Mouse (Mus musculus) gastrocnemius, adult 18-20 months (tissue): ENCODE results near the gene Panx1. TPM values are rescaled to one million over a fixed set of nuclear protein-coding genes. Genes with fewer than 3 reads are reported as not detected.

ENCODE experiments used
- DNase-seq: peaks from one replicate; pipeline ENCODE4 v3.0.0; 2021; ENCODE audit warnings: low spot score
- total RNA-seq, 2 experiments: library from RNA; stranded (reverse); gene quantifications; 2 replicates each; pipeline ENCODE4 v1.2.3; 2021

Gene Panx1
- total RNA-seq, 2 experiments from 2014 or later, result 32.0 to 39.1 TPM

GRCm38 (mm10) chr9:15027725-15028124, 17.6 kb downstream of the Panx1 start:
- DNase-seq, result no peak

- no peak for DNase-seq
Measured at GRCm38 (mm10) chr9:15023049-15023448, 22.2 kb downstream of the Panx1 start.

DNA sequence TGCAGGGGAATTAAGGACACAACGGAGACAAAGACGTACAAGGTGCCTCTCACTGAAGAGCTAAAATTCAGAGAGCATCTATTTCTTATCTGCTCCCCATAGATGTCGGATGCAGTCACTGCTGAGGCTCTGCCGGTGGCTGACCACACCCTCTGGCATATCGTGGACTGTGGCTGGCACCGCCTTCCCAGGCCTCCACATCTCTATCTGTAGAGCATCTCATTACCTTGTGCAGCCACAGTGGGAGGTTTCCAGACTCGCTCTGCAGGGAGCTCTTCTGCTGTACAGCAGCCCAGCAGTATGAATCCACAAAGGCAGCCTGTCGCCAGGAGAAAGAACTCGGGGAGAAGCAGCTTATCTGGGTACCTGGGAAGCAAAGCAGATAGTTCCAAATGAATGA, 24.1 kb downstream of the Panx1 start:
- no peak for DNase-seq

- no peak for DNase-seq
Measured at GRCm38 (mm10) chr9:15020561-15021080, 24.7 kb downstream of the Panx1 start.

GRCm38 (mm10) chr9:15018756-15019131, 26.5 kb downstream of the Panx1 start:
- no peak for DNase-seq

DNA sequence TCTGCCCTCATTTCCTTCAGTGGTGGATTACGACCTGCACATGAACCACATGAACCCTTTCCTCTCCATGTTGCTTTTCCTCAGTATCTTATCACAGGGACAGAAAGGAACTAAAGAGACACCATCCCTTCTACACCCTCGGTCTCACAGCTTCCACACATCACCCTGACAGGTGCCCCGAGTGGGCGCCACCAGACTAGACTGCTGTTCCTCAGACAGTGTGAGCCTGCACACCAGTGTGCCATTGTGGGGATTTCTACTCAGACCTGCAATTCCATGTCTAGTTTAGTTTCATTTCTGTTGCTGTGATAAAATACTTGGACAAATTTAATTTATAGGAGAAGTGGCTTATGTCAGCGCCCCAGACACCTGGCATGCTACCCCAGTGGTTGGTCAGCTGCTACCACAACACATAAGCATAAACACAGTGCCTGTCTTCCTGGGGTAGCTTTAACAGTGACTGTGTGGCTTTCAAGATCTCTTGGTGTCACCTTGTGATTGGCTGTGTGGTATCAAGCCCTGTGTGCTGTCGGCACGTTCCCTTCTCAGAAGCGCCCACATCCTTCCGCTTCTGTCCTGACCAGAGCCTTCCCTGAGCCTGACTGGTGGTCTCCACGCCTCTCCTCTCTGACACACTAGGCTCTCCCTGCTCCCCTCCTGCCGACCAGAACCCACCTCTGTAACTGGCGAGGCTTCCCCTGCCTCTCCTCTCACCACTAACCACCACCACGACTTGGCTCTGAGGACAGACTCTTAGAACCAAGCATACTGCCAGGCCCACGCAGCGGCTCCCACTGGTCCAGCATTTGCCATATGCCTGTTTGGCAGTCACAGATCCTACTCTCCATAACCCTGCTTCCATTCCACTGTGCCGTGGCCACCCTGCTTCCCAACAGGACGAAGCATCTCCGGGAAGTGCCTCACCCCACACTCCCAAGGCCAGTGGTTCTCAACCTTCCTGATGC, 27.2 kb downstream of the Panx1 start:
- no peak for DNase-seq

DNA sequence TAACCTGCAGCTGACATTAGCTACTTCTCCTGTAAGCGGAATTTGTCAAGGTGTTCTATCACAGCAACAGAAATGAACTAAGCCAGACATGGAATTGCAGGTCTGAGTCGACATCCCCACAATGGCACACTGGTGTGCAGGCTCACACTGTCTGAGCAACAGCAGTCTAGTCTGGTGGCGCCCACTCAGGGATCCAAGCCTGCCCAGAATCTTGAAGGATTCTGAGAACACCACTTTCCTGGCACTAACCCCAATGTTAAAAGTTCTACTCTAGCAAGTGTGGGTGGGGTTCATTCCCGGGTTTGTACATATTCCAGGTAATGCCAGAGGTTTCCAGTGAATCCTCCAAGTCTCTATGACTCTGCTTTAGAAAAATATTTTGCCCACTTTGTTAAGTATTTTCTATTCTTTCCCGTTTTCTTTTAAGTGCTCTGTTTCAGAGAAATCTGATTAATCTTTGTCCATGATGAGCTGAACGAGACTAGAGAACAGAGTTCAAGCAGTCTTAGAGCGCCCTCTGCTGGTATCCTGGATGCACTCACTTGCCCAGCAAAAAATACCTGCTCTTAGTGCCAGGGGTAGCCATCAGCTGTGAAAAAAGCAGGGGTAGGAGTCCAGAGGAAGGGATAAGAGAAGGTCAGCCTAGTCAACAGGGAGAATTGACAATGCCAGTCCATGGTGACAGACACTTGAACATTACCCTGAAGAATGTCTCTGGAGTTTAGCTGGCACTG, 29.9 kb downstream of the Panx1 start:
- DNase-seq, result peak; percentile 70

DNA sequence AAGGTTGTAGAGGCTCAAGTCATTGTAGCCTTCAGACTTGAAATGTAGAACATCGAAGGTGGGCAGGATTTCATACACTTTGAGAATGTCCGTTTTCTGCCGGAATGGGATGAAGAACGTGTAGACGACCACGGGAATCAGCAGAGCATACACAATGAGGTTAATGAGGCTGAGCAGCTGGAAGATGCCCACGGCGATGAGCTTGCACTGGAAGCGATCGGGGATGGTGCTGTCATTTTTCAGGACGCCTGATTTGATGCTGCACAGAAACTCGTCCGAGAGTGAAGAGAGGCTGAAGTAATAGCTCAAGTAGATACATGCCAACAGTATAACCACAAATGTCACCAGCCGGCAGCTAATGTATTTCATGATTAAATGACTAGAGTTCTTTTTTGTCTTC, 37.7 kb downstream of the Panx1 start:
- no peak for DNase-seq

DNA sequence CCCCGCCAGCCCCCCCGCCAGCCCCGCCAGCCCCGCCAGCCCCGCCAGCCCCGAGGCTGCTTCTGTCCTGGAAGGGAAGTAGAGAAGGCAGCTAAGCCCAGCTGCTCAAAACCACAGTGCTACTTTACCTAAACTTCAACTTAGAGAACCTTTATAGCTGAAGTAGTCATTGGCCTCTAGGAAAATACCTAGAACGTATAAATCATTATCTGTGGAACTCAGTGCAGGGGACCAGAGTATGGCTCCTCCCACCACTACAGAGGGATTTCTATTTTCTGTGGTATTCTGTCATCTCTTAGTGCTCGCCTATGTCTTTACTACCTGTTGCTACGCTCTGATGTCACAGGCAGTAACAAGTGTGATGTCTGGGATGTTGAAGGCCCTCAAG, 41.0 kb downstream of the Panx1 start:
- DNase-seq, result no peak

GRCm38 (mm10) chr9:15003676-15004297, 41.5 kb downstream of the Panx1 start:
- DNase-seq, result no peak

GRCm38 (mm10) chr9:15002995-15003613, 42.2 kb downstream of the Panx1 start:
- DNase-seq, result no peak

DNA sequence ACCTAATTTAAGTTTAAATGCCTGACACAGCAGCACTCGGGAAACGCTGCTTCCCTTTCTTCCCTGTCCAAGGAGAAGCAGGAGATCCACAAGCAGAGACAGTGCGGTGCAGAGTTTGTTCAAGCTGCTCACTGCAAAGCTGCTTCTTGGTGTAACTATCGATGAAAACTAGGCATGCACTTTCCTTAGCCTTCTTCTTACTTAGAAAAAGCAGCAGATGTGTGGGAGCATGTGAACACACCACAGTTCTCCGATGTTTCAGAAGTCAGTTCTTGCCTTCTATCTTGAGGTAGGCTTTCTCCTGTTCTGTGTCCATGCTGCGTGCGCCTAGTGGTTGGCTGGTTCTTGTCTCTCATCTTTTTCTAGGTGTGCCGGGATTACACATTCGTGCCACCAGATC, 46.5 kb downstream of the Panx1 start:
- DNase-seq, result no peak

DNA sequence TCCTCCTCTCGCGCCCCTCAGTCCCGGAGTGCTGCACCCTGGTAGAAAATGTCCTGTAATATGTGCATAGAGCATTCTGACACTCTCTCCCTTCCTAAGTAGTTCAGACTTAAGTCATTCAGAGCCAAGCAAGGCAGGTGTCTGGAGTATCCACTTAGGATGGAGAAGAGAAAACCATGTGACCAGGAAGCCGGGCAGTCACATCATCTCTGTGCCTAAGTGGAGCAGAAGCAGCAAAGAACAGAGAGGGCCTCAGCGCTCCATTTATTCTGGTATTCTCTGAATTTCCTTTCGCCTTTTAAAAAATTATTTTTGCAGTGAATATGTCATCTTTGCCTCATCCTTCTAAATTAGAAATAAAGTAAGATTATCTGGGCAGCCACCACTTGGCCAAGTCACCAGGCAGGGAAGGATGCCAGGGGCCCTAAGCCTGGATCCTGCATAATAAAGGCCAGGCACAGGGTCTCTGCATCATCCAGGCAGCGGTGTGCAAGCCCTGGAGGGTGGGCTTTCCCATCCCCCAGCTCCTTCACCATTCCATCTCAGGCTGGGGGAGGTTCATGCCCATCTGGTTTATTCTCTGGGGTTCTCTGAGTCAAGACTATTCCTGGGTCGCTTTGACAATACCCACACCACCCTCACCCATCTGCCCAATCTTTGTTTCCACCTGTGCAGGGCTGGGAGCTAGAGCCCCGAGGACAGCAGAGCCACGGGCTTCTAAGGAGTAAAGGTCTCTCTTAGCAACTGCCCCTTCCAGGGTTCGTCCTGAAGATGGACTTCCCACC, 47.8 kb downstream of the Panx1 start:
- no peak for DNase-seq

GRCm38 (mm10) chr9:14995525-14995924, 49.8 kb downstream of the Panx1 start:
- no peak for DNase-seq

GRCm38 (mm10) chr9:14988606-14989293, 56.5 kb downstream of the Panx1 start:
- DNase-seq, result no peak

- DNase-seq, result no peak
Measured at GRCm38 (mm10) chr9:14983141-14983540, 62.1 kb downstream of the Panx1 start.

- no peak for DNase-seq
Measured at GRCm38 (mm10) chr9:14982683-14983082, 62.6 kb downstream of the Panx1 start.

- no peak for DNase-seq
Measured at GRCm38 (mm10) chr9:14981539-14982155, 63.6 kb downstream of the Panx1 start.
